Mouse (Mus musculus): Measurements from ENCODE around the gene AU018091.
"Not testable (repeated sequence)": the region's sequence is repeated elsewhere in the genome, so short reads cannot be mapped to it uniquely, and the experiment has no call there.

AU018091 gene

DNA sequence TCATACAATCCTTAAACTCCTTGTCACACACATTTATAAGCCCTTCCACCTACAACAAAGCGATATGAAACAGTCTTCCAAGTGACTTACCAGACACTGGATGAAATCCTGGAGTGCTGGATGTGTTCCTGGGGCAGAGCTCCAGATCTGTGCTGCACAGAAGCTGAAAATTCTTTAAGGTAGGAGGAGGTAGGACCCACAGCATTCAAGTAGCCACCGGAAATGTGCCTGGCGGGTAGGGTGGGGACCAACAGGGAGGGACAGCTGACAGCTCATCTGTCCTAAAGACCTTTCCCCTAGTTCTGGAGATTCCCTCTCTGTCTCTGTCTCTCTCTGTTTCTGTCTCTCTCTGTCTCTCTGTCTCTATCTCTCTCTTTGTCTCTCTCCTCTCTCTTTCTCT, at the start of gene AU018091:
Gene AU018091, minus strand, starts transcription at position 279 of the 400 bp plus-strand sequence.
- DNase-seq = no peak

DNA sequence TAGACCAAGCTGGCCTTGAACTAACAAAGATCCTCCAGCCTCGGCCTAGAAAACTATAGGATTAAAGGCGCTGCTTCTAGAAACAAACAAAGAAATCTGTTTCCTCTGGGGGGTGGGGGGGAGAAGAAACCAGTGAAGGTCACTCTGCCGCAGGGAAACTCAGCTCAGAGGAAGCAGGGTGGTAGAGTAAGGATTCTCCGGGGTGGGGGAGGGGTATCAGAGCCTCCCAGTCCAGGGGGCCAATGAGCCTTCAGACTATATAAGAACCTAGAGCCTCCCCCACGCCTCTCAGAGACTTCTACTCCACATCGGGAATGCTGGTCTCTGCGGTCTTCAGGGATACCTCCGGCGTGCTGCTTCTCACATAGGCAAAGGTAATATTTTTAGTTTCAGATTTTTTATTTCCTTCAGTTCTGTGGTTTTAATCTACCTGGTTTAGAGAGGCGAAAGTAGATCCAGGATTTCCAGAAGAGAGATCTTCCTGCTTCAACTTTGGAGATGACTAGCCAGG, 48.6 kb upstream of the AU018091 start:
- DNase-seq = no peak

DNA sequence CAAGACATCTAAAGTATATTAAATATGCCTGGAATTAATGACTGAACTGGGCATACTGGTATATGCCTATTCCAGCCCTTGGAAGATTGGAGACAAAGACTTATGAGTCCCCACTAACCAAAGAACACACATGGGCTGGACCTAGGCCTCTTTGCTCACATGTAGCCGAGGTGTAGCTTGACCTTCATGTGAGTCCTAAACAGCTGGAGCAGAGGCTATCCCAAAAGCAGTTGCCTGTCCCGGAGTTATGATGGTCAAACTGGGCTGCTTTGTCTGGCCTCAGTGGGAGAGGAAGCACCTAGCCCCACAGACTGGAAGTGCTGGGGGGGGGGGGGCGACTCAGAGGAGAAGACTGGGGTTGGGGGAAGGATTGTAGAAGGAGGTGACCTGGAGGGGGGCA, 47.3 kb upstream of the AU018091 start:
- no peak for DNase-seq

- DNase-seq = no peak
Measured at GRCm38 (mm10) chr7:3213557-3213956, 44.6 kb upstream of the AU018091 start.

- DNase-seq = no peak
Measured at GRCm38 (mm10) chr7:3213156-3213555, 44.2 kb upstream of the AU018091 start.

DNA sequence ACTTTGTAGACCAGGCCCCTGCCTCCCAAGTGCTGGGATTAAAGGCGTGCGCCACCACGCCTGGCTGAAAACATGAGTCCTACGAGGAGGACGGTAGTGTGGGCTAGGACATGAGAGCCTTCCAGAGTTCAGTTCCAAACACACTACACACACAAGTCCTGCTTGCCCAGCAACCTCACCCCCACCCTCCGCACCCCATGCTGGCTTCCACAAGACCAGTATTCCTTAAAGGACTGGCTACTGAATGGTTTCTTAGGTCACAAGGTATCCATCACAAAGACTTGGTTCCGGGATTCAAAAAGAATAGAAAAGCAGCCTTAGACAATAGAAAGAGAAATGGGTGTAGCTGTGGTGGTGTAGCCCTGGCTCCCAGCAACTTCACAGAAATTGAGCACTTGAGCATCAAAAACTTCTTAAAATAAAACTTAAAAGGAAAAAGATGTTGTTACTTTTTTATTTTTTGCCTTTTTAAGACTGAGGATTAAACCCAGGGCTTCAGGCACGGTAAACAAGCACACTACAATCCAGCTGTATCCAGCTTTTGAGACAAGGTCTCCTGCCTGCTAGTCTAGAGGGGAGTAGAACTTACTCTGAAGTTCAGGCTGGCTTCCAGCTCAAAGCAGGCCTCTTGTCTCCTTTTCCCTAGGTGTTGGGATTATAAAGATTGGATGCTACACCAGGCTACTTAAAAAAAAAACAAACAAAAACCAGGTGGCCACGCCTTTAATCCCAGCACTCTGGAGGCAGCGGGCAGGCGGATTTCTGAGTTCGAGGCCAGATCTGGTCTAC, 43.2 kb upstream of the AU018091 start:
- no peak for DNase-seq

DNA sequence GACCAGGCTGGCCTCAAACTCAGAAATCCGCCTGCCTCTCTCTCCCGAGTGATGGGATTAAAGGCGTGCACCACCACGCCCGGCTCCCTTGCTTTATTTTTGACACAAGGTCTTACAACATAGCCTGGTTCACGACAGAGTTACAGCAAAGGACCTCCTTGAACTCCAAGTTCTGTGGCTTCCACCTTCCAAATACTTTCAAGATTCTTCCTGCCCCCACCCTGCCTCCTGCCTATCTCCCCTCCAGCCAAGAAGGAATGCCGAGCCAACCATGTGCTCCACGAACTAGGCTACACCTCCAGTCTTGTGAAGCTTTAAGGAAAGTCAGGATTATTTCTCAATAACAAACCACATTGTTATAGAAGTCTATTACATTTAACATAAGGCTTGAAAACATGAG, 42.5 kb upstream of the AU018091 start:
- no peak for DNase-seq

- DNase-seq = no peak
Measured at GRCm38 (mm10) chr7:3210605-3211004, 41.6 kb upstream of the AU018091 start.

DNA sequence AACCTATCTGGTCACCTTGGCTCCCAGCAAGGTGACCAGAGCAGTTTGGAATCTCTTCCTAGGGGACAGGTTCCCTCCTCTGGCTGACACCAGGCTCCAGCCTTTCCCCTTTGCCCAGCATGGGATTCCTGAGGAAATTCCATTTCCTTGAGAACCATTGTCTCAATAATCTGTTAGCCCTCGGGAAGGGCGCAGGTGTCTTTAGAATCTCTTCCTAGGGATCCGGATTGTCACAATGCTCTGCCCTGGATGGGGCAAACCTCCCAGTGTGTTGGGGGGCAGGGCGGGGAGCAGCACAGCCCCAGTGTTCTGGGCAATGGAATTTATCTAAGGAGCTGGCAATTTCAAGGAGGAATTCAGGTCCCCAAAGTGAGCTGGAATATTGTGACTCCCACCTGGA, 37.5 kb upstream of the AU018091 start:
- DNase-seq = no peak

- DNase-seq = no peak
Measured at GRCm38 (mm10) chr7:3204628-3205027, 35.6 kb upstream of the AU018091 start.

DNA sequence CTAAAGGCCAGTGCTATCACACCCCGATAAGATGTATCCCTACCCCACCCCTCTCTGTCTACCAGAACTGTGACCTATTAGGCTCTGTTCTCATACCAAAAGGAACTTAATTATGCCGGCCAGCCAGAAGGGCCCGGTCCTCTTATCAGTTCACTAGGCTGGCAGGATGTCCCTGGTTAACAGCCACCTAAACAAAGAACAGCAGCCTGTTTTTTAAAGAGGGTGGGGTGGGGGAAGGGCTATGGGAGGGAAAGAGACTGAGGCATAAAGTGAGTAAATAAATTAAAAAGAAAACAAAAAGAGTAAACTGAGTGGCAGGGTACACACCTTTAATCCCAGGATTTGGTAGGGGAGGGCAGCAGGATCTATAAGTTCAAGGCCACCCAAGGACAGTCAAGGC, 34.9 kb upstream of the AU018091 start:
- DNase-seq = no peak

DNA sequence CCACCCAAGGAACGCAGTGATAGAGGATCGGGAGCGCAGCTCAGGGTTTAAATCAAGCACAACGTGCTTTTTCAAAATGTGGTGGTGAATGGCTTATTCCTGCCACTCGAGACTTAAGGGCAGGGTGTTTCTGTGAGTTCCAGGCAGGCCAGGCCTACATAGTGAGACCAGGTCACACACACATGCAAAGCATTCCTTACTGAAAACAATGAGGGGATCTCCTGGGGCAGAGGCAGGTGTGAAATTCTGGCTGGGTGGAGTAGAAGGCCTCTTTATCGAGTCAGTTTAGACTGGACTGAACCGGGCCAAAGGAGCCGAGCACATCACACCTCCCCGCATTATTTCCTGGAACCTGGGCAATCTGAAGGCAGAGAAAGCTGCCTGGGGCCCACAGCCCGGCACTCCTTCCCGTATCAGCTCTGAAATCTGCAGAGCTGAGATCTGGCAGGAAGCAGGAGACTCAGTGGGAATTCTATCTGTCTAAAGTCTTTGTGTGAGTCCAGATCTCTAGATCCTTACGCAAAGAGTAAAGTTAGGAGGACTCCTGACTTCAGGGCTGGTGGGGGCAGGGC, 32.2 kb upstream of the AU018091 start:
- no peak for DNase-seq

- no peak for DNase-seq
Measured at GRCm38 (mm10) chr7:3198884-3199283, 29.9 kb upstream of the AU018091 start.

- no peak for DNase-seq
Measured at GRCm38 (mm10) chr7:3195850-3196249, 26.8 kb upstream of the AU018091 start.

DNA sequence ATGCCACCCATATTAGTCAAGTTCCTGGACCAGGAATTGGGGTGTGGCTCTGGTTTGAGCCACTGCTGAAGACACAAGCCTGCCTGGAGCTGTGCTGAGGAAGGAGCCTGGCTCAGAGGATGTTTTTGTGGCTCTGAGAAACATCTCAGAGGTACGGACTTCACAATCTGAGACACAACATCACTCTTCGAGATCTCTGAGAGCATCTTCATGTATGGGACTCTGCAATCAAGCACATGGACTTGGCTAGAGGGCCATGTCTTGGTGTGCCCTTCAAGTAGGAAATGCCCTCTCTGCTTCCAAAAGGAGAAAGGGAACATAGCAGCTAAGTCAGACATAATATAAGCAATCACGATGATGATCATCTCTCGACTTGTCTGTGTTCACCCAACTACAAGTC, 25.5 kb upstream of the AU018091 start:
- no peak for DNase-seq

GRCm38 (mm10) chr7:3193905-3194304, 24.9 kb upstream of the AU018091 start:
- DNase-seq = no peak

- no peak for DNase-seq
Measured at GRCm38 (mm10) chr7:3193049-3193632, 24.1 kb upstream of the AU018091 start.

GRCm38 (mm10) chr7:3191971-3192498, 23.0 kb upstream of the AU018091 start:
- no peak for DNase-seq

DNA sequence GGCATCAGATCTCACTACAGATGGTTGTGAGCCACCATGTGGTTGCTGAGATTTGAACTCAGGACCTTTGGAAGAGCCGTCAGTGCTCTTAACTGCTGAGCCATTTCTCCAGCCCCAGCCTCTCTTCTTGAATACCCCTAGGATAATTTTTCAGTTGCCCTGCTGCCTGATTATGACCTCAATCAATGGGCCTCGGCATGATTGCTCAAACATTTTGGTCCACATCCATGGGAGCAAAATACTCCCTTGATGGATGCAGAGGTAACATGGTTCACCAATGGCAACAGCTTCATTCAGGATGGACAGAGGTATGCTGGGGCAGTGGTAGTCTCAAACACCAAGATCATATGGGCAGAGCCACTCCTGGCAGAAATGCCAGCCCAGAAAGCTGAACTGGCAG, 17.7 kb upstream of the AU018091 start:
- DNase-seq = not testable (repeated sequence)

DNA sequence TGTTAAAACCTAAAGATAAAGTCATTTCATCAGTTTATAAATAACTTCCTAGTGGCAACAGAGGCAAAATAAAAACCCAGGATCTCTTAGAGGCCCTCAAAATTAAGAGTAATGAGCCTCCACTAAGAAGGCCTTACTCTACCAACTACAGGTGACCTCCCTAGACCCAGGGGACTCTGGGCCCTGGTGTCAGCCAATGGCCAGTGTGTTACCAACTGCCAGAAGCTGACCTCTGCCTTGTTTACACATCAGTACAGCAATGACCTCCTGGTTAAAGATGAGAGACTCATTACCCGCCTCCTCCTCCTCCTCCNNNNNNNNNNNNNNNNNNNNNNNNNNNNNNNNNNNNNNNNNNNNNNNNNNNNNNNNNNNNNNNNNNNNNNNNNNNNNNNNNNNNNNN, 17.1 kb upstream of the AU018091 start:
- DNase-seq = no peak

- DNase-seq = no peak
Measured at GRCm38 (mm10) chr7:3184394-3184793, 15.4 kb upstream of the AU018091 start.

- not testable (repeated sequence) for DNase-seq
Measured at GRCm38 (mm10) chr7:3180958-3181357, 12.0 kb upstream of the AU018091 start.

DNA sequence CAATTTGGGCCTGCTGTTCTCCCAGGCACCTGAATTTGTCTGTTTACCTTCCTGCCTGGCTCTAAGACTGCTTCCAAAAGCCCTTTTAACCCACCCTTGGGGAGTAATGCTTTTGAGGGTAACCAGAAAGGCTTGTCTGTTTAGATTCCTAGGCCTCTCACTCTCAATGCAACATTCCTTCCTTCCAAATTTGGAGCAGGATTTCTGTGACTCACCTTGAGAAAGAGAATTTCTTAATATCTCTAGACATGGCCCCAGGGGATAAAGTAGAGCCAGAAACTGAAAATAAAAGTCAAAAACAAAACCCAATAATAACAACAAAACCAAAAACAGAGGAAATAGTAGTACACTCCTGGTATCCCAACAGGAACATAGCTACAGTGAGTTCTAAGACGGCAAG, 707 bp downstream of the AU018091 start:
- no peak for DNase-seq

- DNase-seq = no peak
Measured at GRCm38 (mm10) chr7:3166270-3166669, 2.7 kb downstream of the AU018091 start.
